Mouse (Mus musculus) midbrain, embryonic 12.5 days (tissue): ENCODE data around the gene Zdhhc23. TPM values are rescaled to one million over a fixed set of nuclear protein-coding genes. Genes with fewer than 3 reads are reported as not detected.

Source experiments
- ATAC-seq: fragments of 200-750 bp; cut with Nextera tagmentation; 2 replicates; pipeline ENCODE4 v1.8.0; 2017; ENCODE audit warnings: low read depth, moderate TSS enrichment, moderate library complexity; ENCODE audit not compliant: low FRiP score
- H3K27ac ChIP-seq: fragments of 300-500 bp; sonication (generic); replicated peaks from 2 replicates; pipeline ENCODE4 v1.5.1; 2016; ENCODE audit warnings: mild to moderate bottlenecking
- H3K27me3 ChIP-seq: fragments of 300-500 bp; sonication (generic); 2 replicates; pipeline ENCODE4 v1.6.1; 2016; ENCODE audit warnings: mild to moderate bottlenecking
- H3K36me3 ChIP-seq: fragments of 300-500 bp; sonication (generic); 2 replicates; pipeline ENCODE4 v1.6.1; 2016
- H3K4me1 ChIP-seq: fragments of 300-500 bp; sonication (generic); 2 replicates; pipeline ENCODE4 v1.6.1; 2016
- H3K4me2 ChIP-seq: fragments of 300-500 bp; sonication (generic); replicated peaks from 2 replicates; pipeline ENCODE4 v1.6.1; 2016; ENCODE audit warnings: mild to moderate bottlenecking, moderate library complexity
- H3K4me3 ChIP-seq: fragments of 300-500 bp; sonication (generic); 2 replicates; pipeline ENCODE4 v1.5.1; 2016; ENCODE audit warnings: mild to moderate bottlenecking
- H3K9ac ChIP-seq: fragments of 300-500 bp; sonication (generic); replicated peaks from 2 replicates; pipeline ENCODE4 v1.6.1; 2016; ENCODE audit warnings: mild to moderate bottlenecking, moderate library complexity
- H3K9me3 ChIP-seq: fragments of 300-500 bp; sonication (generic); 2 replicates; pipeline ENCODE4 v1.6.1; 2016; ENCODE audit warnings: mild to moderate bottlenecking
- WGBS: fragments of 180-500 bp; shearing (Covaris S2); methylation state at CpG from one replicate; pipeline ENCODE4 v1.1.7; 2016; 5-methylcytosine and 5-hydroxymethylcytosine counted together
- polyA plus RNA-seq: library from polyadenylated mRNA; unstranded; fragments of >200 nt; fragmentation: Nextera tagmentation; extraction: Ambion mirVana; gene quantifications from 2 replicates; pipeline ENCODE4 v1.2.1, GENCODE M21; 2016

The Zdhhc23 gene
- polyA plus RNA-seq, 1 experiment from 2014 or later = 0.75 TPM

- no peak for ATAC-seq
- Histone ChIP-seq H3K4me2 (no peak overlapping the region), H3K9ac (no peak overlapping the region), H3K9me3 (no peaks in the 10 kb centered on the region), H3K4me3 (no peak overlapping the region), H3K27me3 (no peaks in the 10 kb centered on the region), H3K36me3 (peaks cover 6% of the 10 kb centered on the region), H3K27ac (no peak overlapping the region), H3K4me1 (peaks cover 5% of the 10 kb centered on the region; the same call in 1 of the 2 replicates)
- WGBS = 68% methylated on average over 3 of the region's 3 CpGs
Measured at GRCm38 (mm10) chr16:43963780-43964179, 15.8 kb downstream of the Zdhhc23 start.

- peaks cover 5% of the 10 kb centered on the region; the same call in 1 of the 2 replicates for H3K4me1 ChIP-seq
- no peak overlapping the region for H3K4me2 ChIP-seq
- H3K9ac ChIP-seq = no peak overlapping the region
- no peak overlapping the region for H3K27ac ChIP-seq
- no peaks in the 10 kb centered on the region for H3K9me3 ChIP-seq
- H3K27me3 ChIP-seq = no peaks in the 10 kb centered on the region
- H3K36me3 ChIP-seq = peaks cover 6% of the 10 kb centered on the region
- ATAC-seq = no peak
- H3K4me3 ChIP-seq = no peak overlapping the region
- 94% methylated on average over 9 of the region's 9 CpGs for WGBS
Measured at GRCm38 (mm10) chr16:43963291-43963690, 16.3 kb downstream of the Zdhhc23 start.

- H3K27me3 ChIP-seq = no peaks in the 10 kb centered on the region
- 84% methylated on average over 4 of the region's 4 CpGs for WGBS
- no peak overlapping the region for H3K9ac ChIP-seq
- no peak overlapping the region for H3K4me2 ChIP-seq
- H3K27ac ChIP-seq = no peak overlapping the region
- no peaks in the 10 kb centered on the region for H3K4me1 ChIP-seq
- H3K36me3 ChIP-seq = peaks cover 6% of the 10 kb centered on the region
- H3K9me3 ChIP-seq = no peaks in the 10 kb centered on the region
- no peak overlapping the region for H3K4me3 ChIP-seq
- ATAC-seq = no peak
Measured at GRCm38 (mm10) chr16:43958038-43958437, 21.6 kb downstream of the Zdhhc23 start.

- no peak for ATAC-seq
- H3K9me3 ChIP-seq = no peaks in the 10 kb centered on the region
- H3K9ac ChIP-seq = no peak overlapping the region
- H3K4me1 ChIP-seq = no peaks in the 10 kb centered on the region
- H3K27ac ChIP-seq = no peak overlapping the region
- no peak overlapping the region for H3K4me3 ChIP-seq
- H3K36me3 ChIP-seq = peaks cover under 1% of the 10 kb centered on the region; the same call in 1 of the 2 replicates
- no peak overlapping the region for H3K4me2 ChIP-seq
- H3K27me3 ChIP-seq = no peaks in the 10 kb centered on the region
- WGBS = 85% methylated on average over 6 of the region's 6 CpGs
Measured at GRCm38 (mm10) chr16:43954913-43955312, 24.7 kb downstream of the Zdhhc23 start.

GRCm38 (mm10) chr16:43951591-43951990, 28.0 kb downstream of the Zdhhc23 start:
- Histone ChIP-seq H3K27ac (no peak overlapping the region), H3K9ac (no peak overlapping the region), H3K9me3 (no peaks in the 10 kb centered on the region), H3K27me3 (no peaks in the 10 kb centered on the region), H3K4me3 (no peak overlapping the region), H3K4me1 (no peaks in the 10 kb centered on the region), H3K4me2 (no peak overlapping the region), H3K36me3 (no peaks in the 10 kb centered on the region)
- WGBS = 84% methylated on average over 4 of the region's 4 CpGs
- ATAC-seq = no peak

GRCm38 (mm10) chr16:43945869-43946268, 33.7 kb downstream of the Zdhhc23 start:
- no peak overlapping the region for H3K4me2 ChIP-seq
- no peak overlapping the region for H3K9ac ChIP-seq
- no peaks in the 10 kb centered on the region for H3K9me3 ChIP-seq
- no peak overlapping the region for H3K27ac ChIP-seq
- H3K4me1 ChIP-seq = no peaks in the 10 kb centered on the region
- 91% methylated on average over 3 of the region's 3 CpGs for WGBS
- H3K4me3 ChIP-seq = no peak overlapping the region
- H3K27me3 ChIP-seq = no peaks in the 10 kb centered on the region
- no peak for ATAC-seq
- no peaks in the 10 kb centered on the region for H3K36me3 ChIP-seq

GRCm38 (mm10) chr16:43945351-43945750, 34.2 kb downstream of the Zdhhc23 start:
- H3K9me3 ChIP-seq = no peaks in the 10 kb centered on the region
- no peaks in the 10 kb centered on the region for H3K4me1 ChIP-seq
- H3K4me2 ChIP-seq = no peak overlapping the region
- 85% methylated on average over 3 of the region's 3 CpGs for WGBS
- H3K4me3 ChIP-seq = no peak overlapping the region
- no peak for ATAC-seq
- H3K36me3 ChIP-seq = no peaks in the 10 kb centered on the region
- H3K27me3 ChIP-seq = no peaks in the 10 kb centered on the region
- no peak overlapping the region for H3K9ac ChIP-seq
- H3K27ac ChIP-seq = no peak overlapping the region

- Histone ChIP-seq H3K4me3 (no peak overlapping the region), H3K9me3 (no peaks in the 10 kb centered on the region), H3K4me2 (no peak overlapping the region), H3K36me3 (no peaks in the 10 kb centered on the region), H3K4me1 (no peaks in the 10 kb centered on the region), H3K27ac (no peak overlapping the region), H3K9ac (no peak overlapping the region), H3K27me3 (no peaks in the 10 kb centered on the region)
- 91% methylated on average over 4 of the region's 4 CpGs for WGBS
- ATAC-seq = no peak
Measured at GRCm38 (mm10) chr16:43940846-43941245, 38.7 kb downstream of the Zdhhc23 start.

GRCm38 (mm10) chr16:43935892-43936291, 43.7 kb downstream of the Zdhhc23 start:
- 81% methylated on average over 3 of the region's 3 CpGs for WGBS
- ATAC-seq = no peak
- Histone ChIP-seq H3K36me3 (0 out of 2 replicates have a peak, but pooled peaks cover 3% of the 10 kb centered on the region), H3K4me1 (no peaks in the 10 kb centered on the region), H3K27ac (no peak overlapping the region), H3K9ac (no peak overlapping the region), H3K4me2 (no peak overlapping the region), H3K9me3 (no peaks in the 10 kb centered on the region), H3K27me3 (no peaks in the 10 kb centered on the region), H3K4me3 (no peak overlapping the region)

- Histone ChIP-seq H3K9ac (no peak overlapping the region), H3K4me2 (no peak overlapping the region), H3K9me3 (no peaks in the 10 kb centered on the region), H3K4me1 (no peaks in the 10 kb centered on the region), H3K4me3 (no peak overlapping the region), H3K27me3 (no peaks in the 10 kb centered on the region), H3K27ac (no peak overlapping the region), H3K36me3 (0 out of 2 replicates have a peak, but pooled peaks cover 3% of the 10 kb centered on the region)
- ATAC-seq = no peak
- WGBS = 80% methylated on average over 3 of the region's 3 CpGs
Measured at GRCm38 (mm10) chr16:43935367-43935766, 44.2 kb downstream of the Zdhhc23 start.

- no peak overlapping the region for H3K27ac ChIP-seq
- H3K27me3 ChIP-seq = no peaks in the 10 kb centered on the region
- WGBS = 91% methylated on average over 8 of the region's 8 CpGs
- H3K4me1 ChIP-seq = no peaks in the 10 kb centered on the region
- no peak overlapping the region for H3K4me2 ChIP-seq
- no peak overlapping the region for H3K4me3 ChIP-seq
- H3K9me3 ChIP-seq = no peaks in the 10 kb centered on the region
- no peak for ATAC-seq
- 0 out of 2 replicates have a peak, but pooled peaks cover 3% of the 10 kb centered on the region for H3K36me3 ChIP-seq
- no peak overlapping the region for H3K9ac ChIP-seq
Measured at GRCm38 (mm10) chr16:43934856-43935255, 44.7 kb downstream of the Zdhhc23 start.

- H3K9ac ChIP-seq = no peak overlapping the region
- ATAC-seq = no peak
- H3K4me3 ChIP-seq = no peak overlapping the region
- H3K27me3 ChIP-seq = no peaks in the 10 kb centered on the region
- no peak overlapping the region for H3K4me2 ChIP-seq
- 0 out of 2 replicates have a peak, but pooled peaks cover 3% of the 10 kb centered on the region for H3K36me3 ChIP-seq
- WGBS = 85% methylated on average over 6 of the region's 6 CpGs
- no peaks in the 10 kb centered on the region for H3K4me1 ChIP-seq
- no peak overlapping the region for H3K27ac ChIP-seq
- no peaks in the 10 kb centered on the region for H3K9me3 ChIP-seq
Measured at GRCm38 (mm10) chr16:43933041-43933440, 46.5 kb downstream of the Zdhhc23 start.

- H3K36me3 ChIP-seq = 0 out of 2 replicates have a peak, but pooled peaks cover 3% of the 10 kb centered on the region
- H3K27me3 ChIP-seq = no peaks in the 10 kb centered on the region
- no peak for ATAC-seq
- no peak overlapping the region for H3K4me3 ChIP-seq
- H3K4me2 ChIP-seq = no peak overlapping the region
- H3K4me1 ChIP-seq = no peaks in the 10 kb centered on the region
- no peak overlapping the region for H3K27ac ChIP-seq
- 91% methylated on average over 7 of the region's 7 CpGs for WGBS
- no peak overlapping the region for H3K9ac ChIP-seq
- H3K9me3 ChIP-seq = no peaks in the 10 kb centered on the region
Measured at GRCm38 (mm10) chr16:43932319-43932718, 47.3 kb downstream of the Zdhhc23 start.
